Mouse (Mus musculus) testis, adult 2 months (tissue): ENCODE measurements around the gene Myo1h.

Experiments used
- CTCF ChIP-seq: fragments of 200-500 bp; IDR thresholded peaks from 2 replicates; pipeline ENCODE4 v1.5.1; 2012; ENCODE audit warnings: low read depth, mild to moderate bottlenecking, inconsistent platforms, low read length, moderate library complexity; ENCODE audit not compliant: control insufficient read depth, insufficient read depth, insufficient replicate concordance
- POLR2A ChIP-seq: fragments of 200-500 bp; IDR thresholded peaks from 2 replicates; pipeline ENCODE4 v1.6.1; 2012; ENCODE audit warnings: low read depth, mild to moderate bottlenecking, inconsistent platforms, low read length, moderate library complexity; ENCODE audit not compliant: control insufficient read depth

GRCm38 (mm10) chr5:114308765-114309679 lies 20.1 kb downstream of the Myo1h start:
- TF ChIP-seq POLR2A (no peak), CTCF (no peak)
